In genomic region chr2:20435530-20435929, GRCm38 (mm10) we compare ENCODE assay signal across 27 mouse cellular contexts.
"Had no signal": no experiment of that assay in that cellular context is flagged by ENCODE, and none has a peak within 500 bp of the region (broad histone marks: within the 10 kb centered on the region; RNA-seq: fewer than 3 reads in every experiment).

No protein-coding gene starts in this region.

- H3K4me1 ChIP-seq: embryonic facial prominence, embryonic 12.5 days; embryonic facial prominence, embryonic 13.5 days; forebrain, embryonic 10.5 days; forebrain, embryonic 12.5 days; forebrain, embryonic 13.5 days; forebrain, embryonic 15.5 days; heart, embryonic 10.5 days had no signal

- H3K9ac ChIP-seq: embryonic facial prominence, embryonic 12.5 days; embryonic facial prominence, embryonic 13.5 days; forebrain, embryonic 12.5 days; forebrain, embryonic 13.5 days; forebrain, embryonic 15.5 days; forebrain, postnatal 0 days had no signal

- DNase-seq: cerebellum, adult 2 months; cerebellum, adult 8-10 months; cerebellum, adult 9-10 months; cerebellum, adult 9-11 months; cerebellum, postnatal 10 days; cerebellum, postnatal 14 days; cerebellum, postnatal 25 days; cerebellum, postnatal 36 days; embryo, embryonic 11 days; forebrain, postnatal 0 days; gastrocnemius, adult 2 months; gastrocnemius, postnatal 10 days; gastrocnemius, postnatal 14 days; gastrocnemius, postnatal 25 days; gastrocnemius, postnatal 36 days; heart, adult 18-20 months had no signal

- H3K4me3 ChIP-seq: embryonic facial prominence, embryonic 12.5 days; embryonic facial prominence, embryonic 13.5 days; erythroblast, embryonic 14.5 days; forebrain, embryonic 10.5 days; forebrain, embryonic 12.5 days; forebrain, embryonic 13.5 days; forebrain, embryonic 15.5 days; gastrocnemius, adult 2 months; heart, embryonic 10.5 days had no signal

- ATAC-seq: forebrain, embryonic 13.5 days; forebrain, embryonic 14.5 days; forebrain, embryonic 15.5 days; forebrain, embryonic 16.5 days; forebrain, postnatal 0 days had no signal

- H3K9me3 ChIP-seq: embryonic facial prominence, embryonic 12.5 days; embryonic facial prominence, embryonic 13.5 days; forebrain, embryonic 10.5 days; forebrain, embryonic 12.5 days; forebrain, embryonic 13.5 days; forebrain, embryonic 15.5 days; heart, embryonic 10.5 days had no signal

- H3K27me3 ChIP-seq: embryonic facial prominence, embryonic 12.5 days; embryonic facial prominence, embryonic 13.5 days; forebrain, embryonic 12.5 days; forebrain, embryonic 13.5 days; forebrain, embryonic 15.5 days had no signal

- H3K4me2 ChIP-seq: embryonic facial prominence, embryonic 12.5 days; embryonic facial prominence, embryonic 13.5 days; forebrain, embryonic 12.5 days; forebrain, embryonic 13.5 days; forebrain, embryonic 15.5 days; heart, embryonic 11.5 days had no signal

- H3K36me3 ChIP-seq: embryonic facial prominence, embryonic 12.5 days; embryonic facial prominence, embryonic 13.5 days; forebrain, embryonic 10.5 days; forebrain, embryonic 12.5 days; forebrain, embryonic 15.5 days; heart, embryonic 10.5 days had no signal

- H3K27ac ChIP-seq: embryonic facial prominence, embryonic 12.5 days; embryonic facial prominence, embryonic 13.5 days; forebrain, embryonic 10.5 days; forebrain, embryonic 12.5 days; forebrain, embryonic 13.5 days; forebrain, embryonic 15.5 days; gastrocnemius, adult 2 months; heart, embryonic 10.5 days had no signal
